Mouse (Mus musculus) liver, postnatal 0 days (tissue): ENCODE measurements at regions not wholly inside any gene's neighbourhood (a gene's known extent, or its start where the extent isn't known, plus 50 kb on each side); places are given as distances from the start of the nearest gene placed in this dataset.

ENCODE experiments used
- CTCF ChIP-seq: sonication (generic); IDR thresholded peaks from 2 replicates; pipeline ENCODE4 v1.5.1; 2016; ENCODE audit warnings: antibody characterized with exemption, low read depth
- EP300 ChIP-seq: IDR thresholded peaks from 2 replicates; pipeline ENCODE4 v1.6.1; 2016; ENCODE audit warnings: antibody characterized with exemption, low read depth, mild to moderate bottlenecking

GRCm38 (mm10) chr13:57053361-57053760 lies 157.6 kb upstream of the Trpc7 start:
- TF ChIP-seq CTCF (no peak), EP300 (no peak)
